Mouse (Mus musculus) ES-Bruce4 (cell line): ENCODE results near the gene Podnl1. TPM values are rescaled to one million over a fixed set of nuclear protein-coding genes. Genes with fewer than 3 reads are reported as not detected.

Source experiments
- H3K27ac ChIP-seq: 2 replicates; pipeline ENCODE4 v1.5.1; 2012; ENCODE audit warnings: low read length, inconsistent platforms; ENCODE audit not compliant: insufficient read depth
- H3K27me3 ChIP-seq: 2 replicates; pipeline ENCODE4 v1.6.1; 2012; ENCODE audit warnings: mild to moderate bottlenecking, low read length, inconsistent platforms; ENCODE audit not compliant: control insufficient read depth, poor library complexity, insufficient read depth, severe bottlenecking
- H3K36me3 ChIP-seq: 2 replicates; pipeline ENCODE4 v1.6.1; 2012; ENCODE audit warnings: inconsistent platforms, mild to moderate bottlenecking, low read length, moderate library complexity; ENCODE audit not compliant: control insufficient read depth, poor library complexity, insufficient read depth, severe bottlenecking
- H3K4me1 ChIP-seq: one replicate; pipeline ENCODE4 v1.8.1; 2011; ENCODE audit warnings: low read length; ENCODE audit not compliant: control insufficient read depth, insufficient read depth
- H3K4me3 ChIP-seq: 2 replicates; pipeline ENCODE4 v1.5.1; 2011; ENCODE audit warnings: low read depth, mild to moderate bottlenecking, low read length
- H3K9ac ChIP-seq: 2 replicates; pipeline ENCODE4 v1.6.1; 2012; ENCODE audit warnings: low read depth, mild to moderate bottlenecking, inconsistent platforms; ENCODE audit not compliant: poor library complexity, severe bottlenecking
- H3K9me3 ChIP-seq: replicated peaks from 2 replicates; pipeline ENCODE4 v1.6.1; 2012; ENCODE audit warnings: mild to moderate bottlenecking, low read length, inconsistent platforms; ENCODE audit not compliant: control insufficient read depth, poor library complexity, insufficient read depth, severe bottlenecking
- CTCF ChIP-seq: IDR thresholded peaks from one replicate; pipeline ENCODE4 v1.8.1; 2011; ENCODE audit warnings: low read depth, low read length
- EP300 ChIP-seq: IDR thresholded peaks from 2 replicates; pipeline ENCODE4 v1.6.1; 2011; ENCODE audit warnings: low read depth, low read length; ENCODE audit not compliant: insufficient read depth
- POLR2A ChIP-seq: IDR thresholded peaks from one replicate; pipeline ENCODE4 v1.8.1; 2011; ENCODE audit warnings: low read length; ENCODE audit not compliant: insufficient read depth
- polyA plus RNA-seq: library from polyadenylated mRNA; stranded (reverse); fragments of >200 nt; gene quantifications from 2 replicates; pipeline ENCODE4 v1.2.4, GENCODE M21; 2011; ENCODE audit warnings: low read depth; ENCODE audit not compliant: missing spikeins, insufficient read depth, insufficient read length

Gene Podnl1
- polyA plus RNA-seq = 0.33 TPM in 1 of 2 replicates, not detected in the other

DNA sequence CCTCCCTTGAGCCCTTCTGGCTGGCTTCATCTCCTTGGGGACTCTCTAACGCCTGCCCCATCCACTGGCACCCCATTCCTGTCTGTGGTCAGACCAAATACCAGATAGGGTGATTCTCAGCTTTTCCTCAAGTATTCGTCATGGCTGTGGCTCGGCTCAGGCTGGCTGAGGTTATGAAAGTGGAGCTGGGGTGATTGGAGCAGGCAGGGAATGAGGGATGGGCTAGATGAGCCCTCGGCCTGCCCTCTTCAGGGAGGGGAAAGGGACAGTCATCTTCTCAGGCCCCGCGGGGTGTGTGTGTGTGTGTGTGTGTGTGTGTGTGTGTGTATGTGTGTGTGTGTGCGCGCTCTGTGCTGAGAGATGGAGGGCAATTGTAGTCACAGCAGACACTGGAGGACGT, at the start of gene Podnl1:
TSS of gene Podnl1 (plus strand) at position 334 of the 400 bp plus-strand sequence.
- Histone ChIP-seq H3K4me1 (no peaks in the 10 kb centered on the region), H3K4me3 (no peak within 1 kb of the TSS), H3K27me3 (no peaks in the 10 kb centered on the region), H3K27ac (no peak within 1 kb of the TSS), H3K36me3 (no peaks in the 10 kb centered on the region), H3K9ac (no peak within 1 kb of the TSS), H3K9me3 (no peaks in the 10 kb centered on the region)
- TF ChIP-seq CTCF = no peak
- TF ChIP-seq POLR2A = no peak
- no peak for TF ChIP-seq EP300

DNA sequence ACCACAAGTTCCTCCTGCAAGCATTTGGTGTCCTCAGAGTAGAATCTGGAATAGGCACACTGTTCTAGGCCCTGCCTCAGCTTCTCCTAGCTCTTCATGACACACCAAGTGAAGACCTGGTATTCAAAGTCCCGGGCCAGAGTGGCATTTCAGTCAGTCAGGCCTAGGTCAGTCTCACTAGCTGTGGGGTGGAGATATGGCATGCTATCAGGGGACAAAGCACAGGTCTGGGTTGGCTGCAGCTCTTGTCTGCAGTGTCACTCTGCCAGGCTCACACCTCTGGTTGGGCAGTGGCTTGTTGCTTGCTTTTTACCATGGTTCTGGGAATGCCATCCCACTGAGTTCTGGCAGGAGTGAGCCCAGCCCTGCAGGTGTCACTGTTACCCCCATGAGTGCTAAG, 49.4 kb upstream of the Podnl1 start:
- Histone ChIP-seq H3K36me3 (0 out of 2 replicates have a peak, but pooled peaks cover 3% of the 10 kb centered on the region), H3K4me3 (no peak overlapping the region), H3K9me3 (no peaks in the 10 kb centered on the region), H3K27ac (no peak overlapping the region), H3K4me1 (peaks cover 2% of the 10 kb centered on the region), H3K9ac (no peak overlapping the region), H3K27me3 (no peaks in the 10 kb centered on the region)
- TF ChIP-seq EP300 (no peak), POLR2A (no peak), CTCF (no peak)

DNA sequence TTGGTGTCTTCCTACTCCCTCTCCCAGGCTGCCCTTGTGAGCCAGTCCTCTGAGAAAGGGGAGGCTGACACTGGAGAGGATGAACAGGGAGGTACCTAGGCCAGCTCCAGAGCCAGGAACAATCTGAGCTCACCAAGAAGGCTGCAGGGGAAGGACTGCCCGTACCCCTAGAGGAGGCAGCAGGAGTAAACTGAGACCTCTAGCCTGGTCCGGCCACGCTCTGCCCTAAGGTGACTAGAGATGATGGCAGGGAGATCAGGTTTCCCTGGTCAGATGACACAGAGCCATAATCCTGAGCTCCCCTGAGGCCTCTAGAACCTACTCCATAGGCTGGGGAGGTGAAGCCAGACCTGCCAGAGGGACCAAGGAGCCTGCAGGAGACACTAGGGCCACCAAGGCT, 48.9 kb upstream of the Podnl1 start:
- Histone ChIP-seq H3K36me3 (0 out of 2 replicates have a peak, but pooled peaks cover 3% of the 10 kb centered on the region), H3K9ac (no peak overlapping the region), H3K9me3 (no peaks in the 10 kb centered on the region), H3K4me1 (peaks cover 2% of the 10 kb centered on the region), H3K27me3 (no peaks in the 10 kb centered on the region), H3K27ac (no peak overlapping the region), H3K4me3 (no peak overlapping the region)
- TF ChIP-seq EP300 = no peak
- TF ChIP-seq POLR2A = no peak
- no peak for TF ChIP-seq CTCF

DNA sequence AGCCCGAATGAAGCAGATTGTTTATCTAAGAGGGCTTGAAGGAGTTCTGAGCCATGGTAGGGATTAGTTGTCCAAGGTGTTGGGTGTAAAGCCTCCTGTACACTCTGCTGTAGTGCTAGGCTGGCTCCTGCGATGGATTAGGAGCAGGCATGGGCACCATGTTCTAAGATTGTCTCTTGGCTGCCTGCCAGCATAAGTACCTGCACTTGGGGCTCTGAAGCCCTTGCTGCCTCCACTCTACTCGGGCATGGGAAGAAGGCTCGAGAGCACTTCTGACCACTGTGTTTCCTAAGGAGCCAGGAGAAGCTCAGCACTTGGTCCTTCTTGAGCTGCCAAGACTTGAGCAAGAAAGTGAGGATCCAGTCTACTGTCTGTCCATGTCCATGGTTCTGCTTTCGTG, 46.6 kb upstream of the Podnl1 start:
- no peak overlapping the region for H3K27ac ChIP-seq
- H3K36me3 ChIP-seq = peaks cover 3% of the 10 kb centered on the region; the same call in 1 of the 2 replicates
- H3K9me3 ChIP-seq = no peaks in the 10 kb centered on the region
- peaks cover 2% of the 10 kb centered on the region for H3K4me1 ChIP-seq
- H3K9ac ChIP-seq = no peak overlapping the region
- TF ChIP-seq POLR2A (no peak), CTCF (no peak), EP300 (no peak)
- H3K4me3 ChIP-seq = no peak overlapping the region
- H3K27me3 ChIP-seq = no peaks in the 10 kb centered on the region

DNA sequence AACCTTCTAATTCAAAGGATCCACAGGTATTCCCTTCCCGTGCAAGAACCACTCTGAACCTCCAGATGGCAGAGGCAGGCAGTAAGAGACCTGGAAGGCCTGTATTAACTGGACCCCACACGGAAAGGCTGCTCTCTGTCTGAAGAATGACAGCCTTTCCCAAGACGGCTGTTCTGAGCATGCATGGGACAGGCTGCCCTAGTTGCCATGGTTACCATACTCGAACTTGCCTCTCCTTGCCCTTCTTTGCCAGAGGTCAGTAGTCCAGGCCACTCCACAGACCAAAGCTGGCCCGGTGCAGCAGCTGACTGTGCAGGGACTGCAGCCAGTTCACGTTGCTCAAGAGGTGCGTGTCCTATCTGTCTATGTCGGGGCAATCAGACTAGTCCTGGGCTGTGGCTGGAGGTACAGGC, 42.0 kb upstream of the Podnl1 start:
- H3K9ac ChIP-seq = peak overlapping the region; percentile 16
- 0 out of 2 replicates have a peak overlapping the region, but pooled peaks have one; percentile 26 for H3K4me3 ChIP-seq
- H3K9me3 ChIP-seq = no peaks in the 10 kb centered on the region
- peak; percentile 22 for TF ChIP-seq CTCF
- TF ChIP-seq EP300 = no peak
- no peak for TF ChIP-seq POLR2A
- H3K4me1 ChIP-seq = peaks cover 2% of the 10 kb centered on the region
- no peaks in the 10 kb centered on the region for H3K27me3 ChIP-seq
- peaks cover 3% of the 10 kb centered on the region; the same call in 1 of the 2 replicates for H3K36me3 ChIP-seq
- H3K27ac ChIP-seq = no peak overlapping the region

DNA sequence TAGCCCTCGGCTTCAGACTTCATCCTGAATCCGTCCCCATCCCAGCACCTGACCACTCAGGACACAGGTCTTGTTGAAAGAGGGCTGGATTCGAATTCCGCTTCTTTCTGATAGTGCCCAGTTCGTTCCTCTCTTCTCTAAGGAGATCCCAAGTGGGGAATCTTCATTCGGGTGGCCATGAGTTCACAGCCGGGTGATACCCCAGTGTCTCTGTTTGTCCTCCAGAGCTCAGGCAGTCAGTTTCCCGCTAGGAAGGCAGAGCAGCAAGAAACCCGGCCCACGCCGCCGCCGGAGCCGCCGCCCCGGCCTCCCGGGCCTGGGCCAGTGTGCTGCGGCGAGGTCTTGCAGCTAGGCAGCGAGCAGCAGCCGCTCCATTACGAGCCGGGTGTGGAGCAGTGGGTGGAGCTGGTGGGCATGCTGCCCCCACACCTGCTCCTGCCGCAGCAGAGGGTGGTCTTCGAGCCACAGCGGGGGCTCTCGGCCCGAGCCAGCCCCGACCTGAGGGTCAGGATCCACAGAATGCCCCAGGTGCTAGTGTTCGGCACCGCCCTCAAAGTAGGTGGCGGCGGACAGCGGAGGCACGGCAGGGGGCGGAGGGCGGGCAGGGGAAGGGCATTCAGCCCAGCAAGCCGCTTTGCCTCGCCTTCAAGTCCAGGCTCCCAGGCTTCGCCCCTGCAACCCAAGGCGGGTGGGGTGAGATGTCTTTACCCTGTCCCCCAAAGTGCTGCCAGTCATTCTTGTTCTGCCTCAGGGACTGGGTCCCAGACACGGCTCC, 41.3 kb upstream of the Podnl1 start:
- H3K36me3 ChIP-seq = peaks cover 3% of the 10 kb centered on the region; the same call in 1 of the 2 replicates
- peak overlapping the region; percentile 16 for H3K9ac ChIP-seq

More for the DNA sequence above, 41.3 kb upstream of the Podnl1 start:
- Histone ChIP-seq H3K9me3 (no peaks in the 10 kb centered on the region), H3K27me3 (no peaks in the 10 kb centered on the region), H3K27ac (no peak overlapping the region), H3K4me1 (peaks cover 2% of the 10 kb centered on the region), H3K4me3 (peak overlapping the region; percentile 26)
- no peak for TF ChIP-seq CTCF
- no peak for TF ChIP-seq EP300
- no peak for TF ChIP-seq POLR2A
